Mouse (Mus musculus): ENCODE data around the gene Map3k9. TPM values are rescaled to one million over a fixed set of nuclear protein-coding genes. Genes with fewer than 3 reads are reported as not detected.

The Map3k9 gene
- total and polyA plus RNA-seq, 2 experiments from 2014 or later: 0.10 to 0.11 TPM

DNA sequence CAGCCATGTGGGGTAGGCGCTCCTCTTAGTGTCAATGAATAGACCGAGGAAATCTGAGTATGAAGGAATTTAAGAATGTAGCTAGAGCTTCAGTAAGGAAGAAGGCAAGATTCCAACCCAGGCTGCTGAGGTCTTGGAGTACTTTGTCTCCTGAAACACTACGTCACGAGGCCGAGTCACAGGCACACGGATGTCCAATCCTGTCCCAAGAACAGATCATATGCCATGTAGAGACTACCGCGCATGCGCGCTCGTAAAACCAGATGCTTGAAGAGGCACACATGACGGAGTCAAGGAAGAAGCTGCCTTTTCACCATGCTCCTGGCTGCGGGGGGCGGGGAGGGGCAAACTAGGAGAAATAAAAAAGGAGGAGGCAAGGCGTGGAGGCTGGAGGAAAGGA is 90.9 kb downstream of the Map3k9 start:
- no peaks in the 10 kb centered on the region for H3K36me3 ChIP-seq (replicated peaks; ENCODE audit: control insufficient read depth, insufficient read depth, low read length)
- TF ChIP-seq EP300 (IDR thresholded peaks at IDR 0.05; ENCODE audit: low read depth): no peak
- no peak for TF ChIP-seq CTCF (IDR thresholded peaks at IDR 0.05; ENCODE audit: low read depth)
- H3K27ac ChIP-seq (ENCODE audit: low read depth): peak overlapping the region; percentile 71
- H3K4me2 ChIP-seq (ENCODE audit: low read depth, low read length): no peak overlapping the region
- WGBS: 87% methylated on average over 15 of the region's 15 CpGs
- H3K27me3 ChIP-seq (ENCODE audit: control insufficient read depth, insufficient read depth, low read length): no peaks in the 10 kb centered on the region
- no peaks in the 10 kb centered on the region for H3K9me3 ChIP-seq (replicated peaks; ENCODE audit: control insufficient read depth, low read length)
- H3K9ac ChIP-seq (replicated peaks; ENCODE audit: low read depth, low read length): no peak overlapping the region
- ATAC-seq (ENCODE audit: insufficient read depth, low read depth) (no peak), DNase-seq (ENCODE audit: low spot score) (no peak)
- no peak overlapping the region for H3K4me3 ChIP-seq (ENCODE audit: low read depth, low read length)
- peaks cover 8% of the 10 kb centered on the region for H3K4me1 ChIP-seq (ENCODE audit: control insufficient read depth, insufficient read depth)

DNA sequence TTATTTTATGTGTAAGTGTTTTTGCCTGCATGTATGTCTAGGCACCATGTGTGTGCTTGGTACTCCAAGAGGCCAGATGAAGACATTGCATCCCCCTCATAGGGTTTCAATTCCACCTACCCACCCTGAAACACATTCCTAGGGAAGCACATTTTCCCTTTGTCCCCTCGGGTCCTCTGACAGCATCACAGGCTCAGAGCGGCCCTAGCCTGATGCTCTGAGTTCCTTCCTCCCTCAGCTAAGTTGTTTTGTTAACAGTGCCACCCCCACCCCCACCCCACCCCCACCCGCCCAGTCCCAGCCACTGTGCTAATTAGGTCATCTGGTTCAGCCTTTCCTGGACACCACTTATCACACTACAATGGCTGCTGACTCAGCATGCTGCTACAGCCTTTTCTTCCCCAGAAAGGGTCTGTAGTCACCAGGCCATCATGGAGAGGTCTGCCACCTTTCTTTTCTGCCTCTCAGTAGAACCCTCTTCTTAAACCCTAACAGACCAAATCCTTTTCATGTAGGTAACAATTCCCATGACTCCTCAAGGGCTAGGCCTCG is 91.4 kb downstream of the Map3k9 start:
- H3K4me2 ChIP-seq (ENCODE audit: low read depth, low read length): no peak overlapping the region
- H3K36me3 ChIP-seq (replicated peaks; ENCODE audit: control insufficient read depth, insufficient read depth, low read length): no peaks in the 10 kb centered on the region
- ATAC-seq (ENCODE audit: insufficient read depth, low read depth): peak; percentile 54
- 38% methylated on average over 4 of the region's 4 CpGs for WGBS
- H3K4me1 ChIP-seq (ENCODE audit: control insufficient read depth, insufficient read depth): peaks cover 8% of the 10 kb centered on the region
- DNase-seq (ENCODE audit: low spot score): peak; percentile 6
- H3K27me3 ChIP-seq (ENCODE audit: control insufficient read depth, insufficient read depth, low read length): no peaks in the 10 kb centered on the region
- H3K9ac ChIP-seq (replicated peaks; ENCODE audit: low read depth, low read length): no peak overlapping the region
- no peak for TF ChIP-seq CTCF (IDR thresholded peaks at IDR 0.05; ENCODE audit: low read depth)
- no peak for TF ChIP-seq EP300 (IDR thresholded peaks at IDR 0.05; ENCODE audit: low read depth)
- H3K9me3 ChIP-seq (replicated peaks; ENCODE audit: control insufficient read depth, low read length): no peaks in the 10 kb centered on the region
- H3K4me3 ChIP-seq (ENCODE audit: low read depth, low read length): no peak overlapping the region
- peak overlapping the region; percentile 71 for H3K27ac ChIP-seq (ENCODE audit: low read depth)

DNA sequence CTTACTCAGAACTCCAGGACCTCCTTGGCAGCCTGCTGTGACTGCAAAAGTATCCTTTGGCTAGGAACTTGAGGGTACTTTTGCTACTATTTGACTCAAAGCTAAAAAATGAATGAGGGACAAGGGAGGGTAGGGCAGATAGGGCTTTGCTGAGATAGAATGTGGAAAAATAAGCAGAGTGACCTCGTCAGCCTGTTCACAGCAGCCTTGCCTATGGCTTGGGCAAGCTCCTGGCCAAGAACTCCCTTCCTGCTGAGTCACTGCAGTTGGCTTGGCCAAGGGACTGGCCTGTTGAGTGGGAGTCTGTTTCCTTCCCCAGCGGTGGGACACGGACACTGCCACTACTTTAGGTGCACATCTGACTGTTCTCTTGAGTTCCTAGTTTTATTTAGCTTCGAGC is 92.4 kb downstream of the Map3k9 start:
- H3K4me2 ChIP-seq (ENCODE audit: low read depth, low read length): no peak overlapping the region
- H3K27me3 ChIP-seq (ENCODE audit: control insufficient read depth, insufficient read depth, low read length): no peaks in the 10 kb centered on the region
- ATAC-seq (ENCODE audit: insufficient read depth, low read depth) (peak; percentile 61), DNase-seq (ENCODE audit: low spot score) (peak; percentile 26)
- H3K9me3 ChIP-seq (replicated peaks; ENCODE audit: control insufficient read depth, low read length): no peaks in the 10 kb centered on the region
- H3K27ac ChIP-seq (ENCODE audit: low read depth): peak overlapping the region; percentile 36; the same call in 1 of the 2 replicates
- H3K9ac ChIP-seq (replicated peaks; ENCODE audit: low read depth, low read length): no peak overlapping the region
- H3K36me3 ChIP-seq (replicated peaks; ENCODE audit: control insufficient read depth, insufficient read depth, low read length): no peaks in the 10 kb centered on the region
- H3K4me1 ChIP-seq (ENCODE audit: control insufficient read depth, insufficient read depth): peaks cover 8% of the 10 kb centered on the region
- no peak overlapping the region for H3K4me3 ChIP-seq (ENCODE audit: low read depth, low read length)
- no peak for TF ChIP-seq EP300 (IDR thresholded peaks at IDR 0.05; ENCODE audit: low read depth)
- TF ChIP-seq CTCF (IDR thresholded peaks at IDR 0.05; ENCODE audit: low read depth): no peak
- WGBS: 56% methylated on average over 4 of the region's 4 CpGs

DNA sequence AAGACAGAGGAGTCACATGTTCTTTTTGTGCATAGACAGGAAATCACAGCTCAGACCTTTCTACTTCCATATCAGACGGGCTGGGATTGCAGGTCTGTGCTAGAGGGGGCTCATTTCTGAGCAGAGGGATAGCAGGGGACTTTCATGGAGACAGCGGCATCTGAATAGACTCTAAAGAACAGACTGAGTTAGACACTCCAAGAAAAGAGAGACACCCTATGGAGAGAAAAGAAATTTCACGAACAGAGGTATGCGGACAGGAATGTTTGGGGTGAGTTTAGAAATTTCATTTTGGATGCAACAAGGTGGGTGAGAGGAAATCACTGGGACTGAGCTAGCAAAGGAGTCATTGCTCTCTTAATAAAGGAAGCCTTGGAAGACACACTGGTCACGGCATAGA is 93.1 kb downstream of the Map3k9 start:
- WGBS: 68% methylated on average over 5 of the region's 5 CpGs
- Histone ChIP-seq H3K27ac (ENCODE audit: low read depth) (peak overlapping the region; percentile 36; the same call in 1 of the 2 replicates), H3K4me1 (ENCODE audit: control insufficient read depth, insufficient read depth) (peaks cover 8% of the 10 kb centered on the region)

DNA sequence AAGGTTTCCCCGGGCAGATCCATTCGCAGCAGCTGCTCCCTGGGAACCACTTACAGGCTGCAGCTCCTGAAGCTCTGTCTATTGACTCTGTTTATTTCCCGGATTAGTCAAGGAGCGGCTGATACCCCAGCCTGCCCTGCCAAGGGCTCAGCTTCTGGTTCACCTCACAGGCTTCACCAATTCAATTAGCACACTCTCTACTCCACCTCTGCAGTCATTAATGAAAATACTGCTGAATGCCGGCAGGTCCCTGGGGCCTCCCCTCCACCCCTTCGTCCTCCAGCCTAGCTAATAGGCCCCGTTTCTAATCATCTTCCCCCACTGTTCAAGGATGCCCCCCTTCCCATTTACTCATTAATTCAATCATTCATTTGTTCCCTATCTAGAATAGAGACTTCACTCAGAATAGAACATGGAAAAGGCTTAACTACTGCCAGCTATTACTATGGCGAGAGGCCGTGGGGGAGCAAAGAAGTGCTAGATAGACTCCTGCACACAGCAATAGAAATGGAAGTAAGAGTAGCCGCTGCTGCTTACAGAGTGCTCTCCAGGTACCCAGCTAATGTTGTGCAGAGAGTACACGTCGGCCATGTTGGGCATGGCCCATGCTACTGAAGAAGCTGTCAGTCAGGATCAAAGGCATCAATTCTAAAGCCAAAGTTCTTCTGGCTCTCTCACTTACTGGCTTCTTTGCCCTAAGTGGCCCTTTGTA is 94.4 kb downstream of the Map3k9 start:
- H3K36me3 ChIP-seq (replicated peaks; ENCODE audit: control insufficient read depth, insufficient read depth, low read length): no peaks in the 10 kb centered on the region
- ATAC-seq (ENCODE audit: insufficient read depth, low read depth) (no peak), DNase-seq (ENCODE audit: low spot score) (no peak)
- H3K4me3 ChIP-seq (ENCODE audit: low read depth, low read length): no peak overlapping the region
- H3K4me2 ChIP-seq (ENCODE audit: low read depth, low read length): no peak overlapping the region
- WGBS: 58% methylated on average over 12 of the region's 12 CpGs
- H3K9me3 ChIP-seq (replicated peaks; ENCODE audit: control insufficient read depth, low read length): no peaks in the 10 kb centered on the region
- H3K27me3 ChIP-seq (ENCODE audit: control insufficient read depth, insufficient read depth, low read length): no peaks in the 10 kb centered on the region
- H3K9ac ChIP-seq (replicated peaks; ENCODE audit: low read depth, low read length): no peak overlapping the region
- no peak overlapping the region for H3K27ac ChIP-seq (ENCODE audit: low read depth)
- TF ChIP-seq EP300 (IDR thresholded peaks at IDR 0.05; ENCODE audit: low read depth) (no peak), CTCF (IDR thresholded peaks at IDR 0.05; ENCODE audit: low read depth) (no peak)
- H3K4me1 ChIP-seq (ENCODE audit: control insufficient read depth, insufficient read depth): peaks cover 8% of the 10 kb centered on the region

More for the DNA sequence above, 93.1 kb downstream of the Map3k9 start:
- Histone ChIP-seq H3K9ac (replicated peaks; ENCODE audit: low read depth, low read length) (no peak overlapping the region), H3K4me3 (ENCODE audit: low read depth, low read length) (no peak overlapping the region), H3K36me3 (replicated peaks; ENCODE audit: control insufficient read depth, insufficient read depth, low read length) (no peaks in the 10 kb centered on the region), H3K4me2 (ENCODE audit: low read depth, low read length) (no peak overlapping the region), H3K9me3 (replicated peaks; ENCODE audit: control insufficient read depth, low read length) (no peaks in the 10 kb centered on the region), H3K27me3 (ENCODE audit: control insufficient read depth, insufficient read depth, low read length) (no peaks in the 10 kb centered on the region)
- TF ChIP-seq CTCF (IDR thresholded peaks at IDR 0.05; ENCODE audit: low read depth) (no peak), EP300 (IDR thresholded peaks at IDR 0.05; ENCODE audit: low read depth) (no peak)
- no peak for ATAC-seq (ENCODE audit: insufficient read depth, low read depth)
- no peak for DNase-seq (ENCODE audit: low spot score)

Data from heart, postnatal 0 days (tissue).